Mouse (Mus musculus): ENCODE data around the gene Cyb561d1. TPM values are rescaled to one million over a fixed set of nuclear protein-coding genes. Genes with fewer than 3 reads are reported as not detected.

Gene Cyb561d1
- total and polyA plus RNA-seq, 3 experiments: 2.2 to 4.1 (median 2.6) TPM

- DNase-seq (ENCODE audit: extremely low read depth): no peak
- in situ Hi-C loops (cut with MboI; ENCODE audit: low pct_ligation_motif_present, low pct_unique_long_range_greater_than_20kb, low sequenced_read_pairs) (no loop called here), dilution Hi-C loops (cut with MboI; ENCODE audit: extremely low pct_ligation_motif_present, extremely low pct_unique_long_range_greater_than_20kb, low sequenced_read_pairs) (no loop called here)
- H3K27me3 ChIP-seq (replicated peaks): peaks cover 19% of the 10 kb centered on the region
- H3K9me3 ChIP-seq (replicated peaks; ENCODE audit: low read length): no peaks in the 10 kb centered on the region
- H3K36me3 ChIP-seq (replicated peaks in 1 of 2; ENCODE audit: control insufficient read depth in 1 of 2, insufficient read depth in 1 of 2, low read length in 1 of 2): no peaks in the 10 kb centered on the region
- H3K79me2 ChIP-seq (replicated peaks; ENCODE audit: control insufficient read depth, extremely low read depth, insufficient read depth, poor library complexity, severe bottlenecking): no peaks in the 10 kb centered on the region
- H3K4me2 ChIP-seq (ENCODE audit: insufficient read depth, low read depth, poor library complexity, severe bottlenecking): no peak overlapping the region
- no peak overlapping the region for H3K4me3 ChIP-seq (replicated peaks in 1 of 3; ENCODE audit: low read depth in 2 of 3, low read length in 2 of 3, poor library complexity in 1 of 3)
- no peak overlapping the region for H3K27ac ChIP-seq (ENCODE audit: insufficient read depth, low read depth)
- no peak for TF ChIP-seq ZMIZ1 (IDR thresholded peaks at IDR 0.05; ENCODE audit: low read depth, low read length)
- no peak for TF ChIP-seq BHLHE40 (IDR thresholded peaks at IDR 0.05; ENCODE audit: low read depth, low read length)
- TF ChIP-seq POLR2AphosphoS2 (IDR thresholded peaks at IDR 0.05; ENCODE audit: low read depth, low read length): no peak
- no peak for TF ChIP-seq ZKSCAN1 (IDR thresholded peaks at IDR 0.05; ENCODE audit: borderline replicate concordance, low read depth, low read length)
- no peak for TF ChIP-seq RCOR1 (conservative IDR thresholded peaks at IDR 0.05; ENCODE audit: low read depth, low read length)
- TF ChIP-seq RAD21 (IDR thresholded peaks at IDR 0.05; ENCODE audit: low read depth, low read length): no peak
- TF ChIP-seq IRF4 (IDR thresholded peaks at IDR 0.05; ENCODE audit: low read depth, low read length): no peak
- TF ChIP-seq JUND (conservative IDR thresholded peaks at IDR 0.05; ENCODE audit: low read depth, low read length): no peak
- TF ChIP-seq NRF1 (IDR thresholded peaks at IDR 0.05; ENCODE audit: low read depth, low read length): no peak
- no peak for TF ChIP-seq PAX5 (IDR thresholded peaks at IDR 0.05; ENCODE audit: low read length)
- TF ChIP-seq MAX (IDR thresholded peaks at IDR 0.05; ENCODE audit: low read length): no peak
- no peak for TF ChIP-seq TCF12 (IDR thresholded peaks at IDR 0.05; ENCODE audit: low read depth, low read length)
- TF ChIP-seq NELFE (IDR thresholded peaks at IDR 0.05; ENCODE audit: low read depth, low read length): no peak
- no peak for TF ChIP-seq SMC3 (IDR thresholded peaks at IDR 0.05; ENCODE audit: low read depth, low read length)
- peaks cover under 1 to 4% of the 10 kb centered on the region in 2 experiments; a peak in 2 of 4 replicates for H3K4me1 ChIP-seq (ENCODE audit: control insufficient read depth in 1 of 2, insufficient read depth in 2 of 2)
- H3K9ac ChIP-seq (ENCODE audit: insufficient read depth, low read depth): no peak overlapping the region
Observed at GRCm38 (mm10) chr3:108158383-108159037, 42.5 kb downstream of the Cyb561d1 start.

GRCm38 (mm10) chr3:108154656-108155055 lies 46.4 kb downstream of the Cyb561d1 start, which contains the start of gene Gpr61:
Gene Gpr61, minus strand, starts transcription at chr3:108154882.
- peaks cover 5% of the 10 kb centered on the region for H3K27me3 ChIP-seq (replicated peaks)
- no peak within 1 kb of the TSS for H3K4me3 ChIP-seq (replicated peaks in 1 of 3; ENCODE audit: low read depth in 2 of 3, low read length in 2 of 3, poor library complexity in 1 of 3)
- no peak for DNase-seq (ENCODE audit: extremely low read depth)
- H3K9ac ChIP-seq (ENCODE audit: insufficient read depth, low read depth): no peak within 1 kb of the TSS
- no peak for TF ChIP-seq NRF1 (IDR thresholded peaks at IDR 0.05; ENCODE audit: low read depth, low read length)
- TF ChIP-seq ETS1 (conservative IDR thresholded peaks at IDR 0.05; ENCODE audit: low read depth, low read length): no peak
- no peaks in the 10 kb centered on the region for H3K79me2 ChIP-seq (replicated peaks; ENCODE audit: control insufficient read depth, extremely low read depth, insufficient read depth, poor library complexity, severe bottlenecking)
- no peaks in the 10 kb centered on the region for H3K4me1 ChIP-seq (ENCODE audit: control insufficient read depth in 1 of 2, insufficient read depth in 2 of 2)
- in situ Hi-C loops (cut with MboI; ENCODE audit: low pct_ligation_motif_present, low pct_unique_long_range_greater_than_20kb, low sequenced_read_pairs) (no loop called here), dilution Hi-C loops (cut with MboI; ENCODE audit: extremely low pct_ligation_motif_present, extremely low pct_unique_long_range_greater_than_20kb, low sequenced_read_pairs) (no loop called here)
- H3K4me2 ChIP-seq (ENCODE audit: insufficient read depth, low read depth, poor library complexity, severe bottlenecking): no peak within 1 kb of the TSS
- no peak within 1 kb of the TSS for H3K27ac ChIP-seq (ENCODE audit: insufficient read depth, low read depth)
- peaks cover 0 to 17% of the 10 kb centered on the region in 2 experiments for H3K36me3 ChIP-seq (replicated peaks in 1 of 2; ENCODE audit: control insufficient read depth in 1 of 2, insufficient read depth in 1 of 2, low read length in 1 of 2)
- H3K9me3 ChIP-seq (replicated peaks; ENCODE audit: low read length): no peaks in the 10 kb centered on the region
